Mouse (Mus musculus): ENCODE data around the gene Zbtb37.

Zbtb37 gene

DNA sequence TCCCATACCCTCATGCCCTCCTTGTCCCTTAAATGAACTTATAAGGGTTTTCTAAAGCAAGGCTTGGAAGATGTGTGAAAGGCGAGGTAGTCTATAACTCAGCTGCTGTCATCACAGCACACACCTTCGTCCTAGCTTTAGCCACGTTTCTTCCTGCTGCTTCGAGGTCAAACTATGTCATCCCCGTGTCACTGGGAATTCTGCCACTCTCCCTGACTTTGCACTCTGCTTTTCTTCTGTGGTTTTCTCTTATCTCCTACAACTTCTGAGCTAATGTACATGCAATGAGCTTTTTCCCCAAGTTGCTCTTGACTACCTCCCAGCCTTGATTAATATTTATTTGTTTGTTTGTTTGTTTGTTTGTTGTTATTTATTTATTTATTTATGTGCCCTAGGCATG is 54.6 kb downstream of the Zbtb37 start:
- no peak for DNase-seq (ENCODE audit: low read depth)

DNA sequence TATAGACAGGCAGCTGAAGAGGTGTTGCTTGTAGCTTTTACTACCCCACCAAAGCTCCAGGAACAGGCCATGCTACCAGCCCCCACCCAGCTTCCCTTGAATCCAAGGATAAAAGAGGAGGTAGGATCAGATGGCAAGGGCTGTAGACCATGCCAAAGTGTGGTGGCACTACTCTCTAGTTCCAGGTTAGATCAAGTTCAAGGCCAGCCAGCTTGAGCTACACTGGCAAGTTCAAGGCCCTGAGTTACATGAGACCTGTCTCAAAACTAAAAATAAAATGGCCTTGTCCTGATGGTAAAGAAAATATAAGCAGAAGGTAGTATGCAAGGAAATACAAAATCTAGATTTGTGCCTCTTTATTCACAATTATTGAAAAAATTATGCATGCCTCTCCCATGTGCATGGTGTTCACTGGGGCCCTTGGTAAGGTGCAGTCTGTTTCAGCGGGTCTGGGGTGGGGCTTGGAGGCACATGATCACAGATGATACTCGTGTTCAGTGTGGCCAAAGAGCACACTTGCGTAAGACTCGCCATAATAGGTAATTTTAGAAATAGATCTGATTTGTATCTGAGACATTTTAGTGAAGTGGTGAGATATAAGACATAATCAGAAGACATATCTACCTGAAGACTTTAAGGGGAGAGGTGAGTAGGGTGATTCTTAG is 56.4 kb downstream of the Zbtb37 start, which contains the start of gene Serpinc1:
TSS of gene Serpinc1 (plus strand) at position 515 of the 665 bp plus-strand sequence.
- no peak for DNase-seq (ENCODE audit: low read depth)

DNA sequence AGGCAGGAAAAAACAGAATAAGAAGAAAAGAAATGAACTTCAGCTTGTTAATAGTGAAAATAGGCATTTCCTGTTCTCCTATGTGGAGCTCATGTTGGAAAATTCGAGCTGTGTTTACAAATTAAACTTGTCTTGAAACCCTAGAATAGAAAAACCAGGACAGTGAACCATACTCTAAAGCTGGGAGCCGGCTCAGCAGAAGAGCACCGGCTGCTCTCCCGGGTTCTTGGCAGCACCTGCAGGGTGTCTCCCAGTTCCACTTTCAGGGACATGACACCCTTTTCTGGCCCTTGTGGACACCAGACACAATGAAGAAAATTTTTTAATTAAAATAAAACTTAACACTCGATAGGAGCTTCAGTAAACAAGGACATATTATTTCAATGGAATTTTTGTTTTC is 66.0 kb downstream of the Zbtb37 start:
- no peak for DNase-seq (ENCODE audit: low read depth)

DNA sequence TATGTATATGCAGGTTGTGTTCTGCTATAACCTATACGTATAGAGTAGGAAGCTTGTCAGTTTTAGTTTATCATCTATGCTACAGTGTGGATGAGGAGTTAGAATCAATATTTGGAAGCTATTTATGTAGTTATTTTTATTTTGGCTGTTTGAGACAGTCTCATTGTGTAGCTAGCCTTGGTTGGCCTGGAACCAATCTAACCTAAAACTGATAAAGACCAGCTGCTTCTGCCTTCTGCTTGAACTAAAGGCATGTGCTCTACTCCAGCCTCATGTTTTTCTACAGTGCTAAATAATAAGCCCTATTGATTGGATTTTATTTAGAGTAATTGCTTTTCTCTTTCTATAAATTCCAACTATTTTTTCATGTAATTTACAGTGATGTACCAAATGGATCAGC is 67.4 kb downstream of the Zbtb37 start:
- DNase-seq (ENCODE audit: low read depth): no peak

DNA sequence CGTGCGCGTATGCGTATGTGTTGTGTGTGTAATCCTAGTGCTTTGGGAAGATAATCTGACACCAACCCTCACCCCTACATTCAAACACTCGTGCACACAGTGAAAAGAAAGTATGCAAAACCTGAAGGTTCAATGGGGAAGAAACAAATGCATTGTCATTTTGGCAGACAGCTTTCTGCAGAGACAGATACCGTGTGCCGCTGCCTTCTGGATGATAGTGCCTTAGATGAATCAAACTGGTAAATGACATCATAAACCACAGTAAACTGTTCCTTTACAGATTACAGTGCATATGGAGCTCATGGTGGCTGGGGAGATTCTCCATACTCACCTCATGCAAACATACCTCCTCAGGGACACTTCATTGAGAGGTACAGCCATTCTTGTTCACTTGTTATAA is 71.5 kb downstream of the Zbtb37 start:
- DNase-seq (ENCODE audit: low read depth): no peak
